Mouse (Mus musculus): ENCODE results near the gene Ak5. TPM values are rescaled to one million over a fixed set of nuclear protein-coding genes. Genes with fewer than 3 reads are reported as not detected.

The Ak5 gene
- total RNA-seq, 2 experiments from 2014 or later = 247 to 253 TPM

DNA sequence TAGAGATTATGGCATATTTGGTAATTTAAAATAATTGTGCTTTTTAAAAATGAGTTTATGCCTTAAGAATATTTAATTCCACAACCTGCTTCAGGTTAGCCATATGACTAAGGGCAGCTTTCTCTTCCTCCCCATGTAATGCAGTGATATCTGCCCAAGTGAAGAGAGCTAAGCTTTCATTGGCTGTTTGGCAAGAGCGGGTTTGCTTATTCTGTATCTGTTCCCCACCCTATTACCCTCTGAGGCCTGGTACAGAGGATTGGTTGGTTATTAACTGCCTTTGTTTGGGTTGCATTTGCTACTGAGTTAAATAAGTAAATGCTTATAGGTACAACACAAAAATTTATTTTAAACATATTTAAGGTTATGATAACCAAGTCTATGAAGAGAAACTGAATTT is 221.2 kb downstream of the Ak5 start:
- DNase-seq (ENCODE audit: low spot score in 2 of 2) = no peak

DNA sequence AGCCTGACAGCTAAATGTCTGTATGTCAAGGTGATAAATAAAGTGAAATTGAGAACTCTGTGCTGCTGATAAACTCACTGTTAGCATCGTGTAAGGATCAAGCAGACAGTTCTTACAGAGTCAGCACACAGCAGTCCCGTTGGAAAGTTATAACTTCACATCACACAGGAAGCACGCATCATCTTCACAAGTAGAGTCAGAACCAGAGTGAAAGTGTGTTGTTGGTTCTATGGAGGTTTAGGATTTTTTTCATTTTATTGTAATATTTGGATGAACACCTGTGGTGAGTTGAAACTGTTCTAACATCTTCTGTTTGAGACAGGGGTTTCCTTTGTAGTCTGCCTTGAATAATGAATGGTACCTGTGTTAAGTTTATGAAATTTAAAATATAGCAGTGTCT is 224.0 kb downstream of the Ak5 start:
- no peak for DNase-seq (ENCODE audit: low spot score in 2 of 2)

DNA sequence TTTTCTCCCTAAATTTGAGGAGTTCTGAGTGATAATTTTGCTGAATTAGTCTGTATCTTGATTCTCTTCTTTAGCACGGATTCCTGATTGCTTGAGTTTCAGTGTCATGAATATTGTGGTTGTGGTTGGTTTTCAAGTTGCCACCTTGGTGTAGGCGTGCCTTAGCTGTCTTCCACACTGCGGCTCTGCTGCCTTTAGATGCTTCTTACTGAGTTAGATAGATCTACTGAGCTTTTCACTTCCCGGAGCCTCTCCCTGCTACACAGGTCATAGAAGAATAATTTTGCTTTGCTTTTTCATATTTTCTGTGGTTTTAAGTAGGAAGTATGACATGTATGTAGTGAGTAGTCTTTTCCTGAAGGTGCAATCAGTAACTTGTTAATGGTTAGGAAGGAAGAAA is 225.4 kb downstream of the Ak5 start:
- no peak for DNase-seq (ENCODE audit: low spot score in 2 of 2)

DNA sequence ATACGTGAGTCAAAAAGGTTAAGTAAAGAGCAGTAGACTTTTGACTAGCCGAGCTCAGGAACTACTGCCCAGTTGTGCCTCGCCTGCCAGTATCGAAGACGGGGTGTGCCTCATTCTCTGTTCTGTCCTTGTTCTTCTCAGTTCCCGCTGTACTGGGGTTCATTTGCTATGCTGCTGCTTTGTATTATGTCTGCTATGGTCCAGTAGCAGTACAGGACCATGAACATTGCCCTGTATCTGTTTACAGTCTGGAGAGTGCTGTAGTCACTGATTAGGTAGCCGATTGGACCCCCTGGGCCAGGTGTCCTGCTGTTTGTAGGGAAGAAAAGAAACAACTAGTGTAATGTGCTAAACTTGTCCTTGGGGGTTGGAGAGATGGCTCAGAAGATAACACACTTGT is 230.1 kb downstream of the Ak5 start:
- no peak for DNase-seq (ENCODE audit: low spot score in 2 of 2)

DNA sequence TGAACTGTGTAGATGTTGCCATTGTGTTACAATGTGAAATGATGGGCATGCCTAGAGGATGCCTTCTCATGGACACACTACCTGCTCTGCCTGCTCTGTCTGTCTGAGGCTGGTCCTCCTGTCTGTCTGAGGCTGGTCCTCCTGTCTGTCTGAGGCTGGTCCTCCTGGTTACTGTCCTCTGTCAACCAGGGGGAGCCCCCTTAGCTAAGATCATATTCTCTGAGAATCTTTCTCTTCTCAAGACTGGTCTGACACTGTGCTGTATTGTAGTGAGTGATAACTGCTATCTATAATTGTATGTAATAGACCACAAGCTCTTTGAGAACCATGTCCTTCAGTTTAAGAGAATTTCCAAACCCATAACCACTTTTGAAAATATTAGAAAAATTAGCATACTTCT is 232.6 kb downstream of the Ak5 start:
- DNase-seq (ENCODE audit: low spot score in 2 of 2) = no peak

DNA sequence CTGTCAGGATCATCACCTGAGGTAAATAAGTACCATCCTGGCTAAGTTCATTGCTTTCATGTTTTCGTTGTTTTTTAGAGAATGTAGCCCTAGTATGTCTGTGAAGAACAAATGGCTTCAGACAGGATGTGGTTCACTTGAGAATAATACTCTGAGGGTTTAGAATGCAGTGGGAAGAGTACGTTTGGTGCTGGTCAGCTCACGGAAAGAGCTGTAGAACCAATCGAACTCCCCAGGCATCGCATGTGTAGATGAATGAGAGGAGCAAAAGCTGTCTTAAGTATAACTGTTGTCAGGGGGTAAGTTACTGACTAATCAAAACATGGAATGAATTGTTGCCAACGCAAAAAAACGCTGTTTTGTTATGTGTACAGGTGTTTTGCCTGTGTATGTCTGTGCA is 235.5 kb downstream of the Ak5 start:
- DNase-seq (ENCODE audit: low spot score in 2 of 2) = no peak

DNA sequence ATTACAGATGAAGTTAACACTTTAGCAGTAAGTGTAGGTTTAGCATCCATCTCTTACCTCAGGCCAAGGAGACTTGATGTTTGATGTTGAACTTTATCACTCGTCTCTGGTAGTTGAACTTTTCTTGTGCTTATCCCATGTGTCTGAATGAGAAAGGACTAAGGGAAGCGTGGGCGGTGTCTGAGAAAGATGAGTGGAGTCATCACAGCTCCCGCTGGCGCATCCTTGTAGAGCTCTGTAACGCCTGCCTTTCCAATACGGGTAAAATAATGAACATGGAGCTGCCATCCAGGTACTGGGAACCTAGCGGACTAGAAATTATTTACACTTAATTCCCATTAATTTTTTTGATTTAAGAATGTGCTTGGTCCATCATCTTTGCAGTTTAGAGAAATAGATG is 239.2 kb downstream of the Ak5 start:
- DNase-seq (ENCODE audit: low spot score in 2 of 2) = no peak

Other genes starting within 250 kb of the Ak5 start
- gene Pigk, start 45.7 kb upstream of the Ak5 start, total RNA-seq (2021) = 10 to 100 TPM; 44.1 to 50.4 TPM